Mouse (Mus musculus) ES-E14 (cell line): ENCODE results near the gene Accsl. TPM values are rescaled to one million over a fixed set of nuclear protein-coding genes. Genes with fewer than 3 reads are reported as not detected.

Experiments
- DNase-seq: peaks from one replicate; pipeline ENCODE4 v3.0.0-alpha.2; 2013; ENCODE audit warnings: low read depth, low spot score
- H3K27ac ChIP-seq: 2 replicates; pipeline ENCODE4 v1.5.1; 2012; ENCODE audit warnings: low read depth, mild to moderate bottlenecking, low read length, moderate library complexity, mixed read lengths; ENCODE audit not compliant: poor library complexity, insufficient read depth, severe bottlenecking
- H3K36me3 ChIP-seq: 2 replicates; pipeline ENCODE4 v1.6.1; 2012; ENCODE audit warnings: mild to moderate bottlenecking, low read length, moderate library complexity, mixed read lengths; ENCODE audit not compliant: control insufficient read depth, poor library complexity, insufficient read depth, severe bottlenecking
- H3K4me1 ChIP-seq, 2 experiments: fragments of 150-350 bp in 1 of 2; sonication (generic) in 1 of 2; 2 replicates each; pipeline ENCODE4 v1.6.1; 2012; ENCODE audit warnings: low read length in 2 of 2, mild to moderate bottlenecking in 1 of 2, mixed read lengths in 1 of 2; ENCODE audit not compliant: control insufficient read depth in 2 of 2, insufficient read depth in 2 of 2, poor library complexity in 1 of 2
- H3K4me3 ChIP-seq, 2 experiments: fragments of 150-350 bp in 1 of 2; sonication (generic) in 1 of 2; 2 replicates each; pipeline ENCODE4 v1.5.1; 2012; ENCODE audit warnings: low read length in 2 of 2, low read depth in 1 of 2, mild to moderate bottlenecking in 1 of 2, mixed read lengths in 1 of 2; ENCODE audit not compliant: insufficient read depth in 1 of 2, poor library complexity in 1 of 2, severe bottlenecking in 1 of 2
- H3K9ac ChIP-seq: 2 replicates; pipeline ENCODE4 v1.6.1; 2012; ENCODE audit warnings: low read depth, mild to moderate bottlenecking, low read length, mixed read lengths; ENCODE audit not compliant: poor library complexity, insufficient read depth, severe bottlenecking
- H3K9me3 ChIP-seq: fragments of 150-350 bp; sonication (generic); 2 replicates; pipeline ENCODE4 v1.6.1; 2012; ENCODE audit warnings: low read depth, mild to moderate bottlenecking, low read length; ENCODE audit not compliant: control insufficient read depth, insufficient read depth
- CHD2 ChIP-seq: IDR thresholded peaks from 2 replicates; pipeline ENCODE4 v1.6.1; 2014; ENCODE audit warnings: mild to moderate bottlenecking, low read depth, low read length, inconsistent platforms
- HCFC1 ChIP-seq: IDR thresholded peaks from 2 replicates; pipeline ENCODE4 v1.6.1; 2012; ENCODE audit warnings: low read length, inconsistent platforms, borderline replicate concordance; ENCODE audit not compliant: insufficient read depth
- MAFK ChIP-seq: IDR thresholded peaks from 2 replicates; pipeline ENCODE4 v1.6.1; 2014; ENCODE audit warnings: mild to moderate bottlenecking, low read depth, low read length, inconsistent platforms; ENCODE audit not compliant: insufficient read depth
- ZC3H11A ChIP-seq: IDR thresholded peaks from 2 replicates; pipeline ENCODE4 v1.6.1; 2012; ENCODE audit warnings: low read depth, mild to moderate bottlenecking, inconsistent platforms, low read length, borderline replicate concordance
- ZNF384 ChIP-seq: IDR thresholded peaks from 2 replicates; pipeline ENCODE4 v1.6.1; 2012; ENCODE audit warnings: low read depth, low read length, inconsistent platforms
- in situ Hi-C, 2 experiments: fragments of 600-800 bp; cut with MboI; formaldehyde crosslinking; loops; one replicate each; pipeline ENCODE4 v1.15.1; 2025; ENCODE audit warnings: low sequenced_read_pairs in 2 of 2, inconsistent platforms in 1 of 2; ENCODE audit not compliant: unreplicated experiment in 2 of 2
- total RNA-seq: library from RNA; depleted of rRNA; stranded (reverse); fragments of 300-350 nt; gene quantifications from 2 replicates; pipeline ENCODE4 v1.2.3, GENCODE M21; 2012

Gene Accsl
- total RNA-seq, 1 experiment, result 21.4 TPM

DNA sequence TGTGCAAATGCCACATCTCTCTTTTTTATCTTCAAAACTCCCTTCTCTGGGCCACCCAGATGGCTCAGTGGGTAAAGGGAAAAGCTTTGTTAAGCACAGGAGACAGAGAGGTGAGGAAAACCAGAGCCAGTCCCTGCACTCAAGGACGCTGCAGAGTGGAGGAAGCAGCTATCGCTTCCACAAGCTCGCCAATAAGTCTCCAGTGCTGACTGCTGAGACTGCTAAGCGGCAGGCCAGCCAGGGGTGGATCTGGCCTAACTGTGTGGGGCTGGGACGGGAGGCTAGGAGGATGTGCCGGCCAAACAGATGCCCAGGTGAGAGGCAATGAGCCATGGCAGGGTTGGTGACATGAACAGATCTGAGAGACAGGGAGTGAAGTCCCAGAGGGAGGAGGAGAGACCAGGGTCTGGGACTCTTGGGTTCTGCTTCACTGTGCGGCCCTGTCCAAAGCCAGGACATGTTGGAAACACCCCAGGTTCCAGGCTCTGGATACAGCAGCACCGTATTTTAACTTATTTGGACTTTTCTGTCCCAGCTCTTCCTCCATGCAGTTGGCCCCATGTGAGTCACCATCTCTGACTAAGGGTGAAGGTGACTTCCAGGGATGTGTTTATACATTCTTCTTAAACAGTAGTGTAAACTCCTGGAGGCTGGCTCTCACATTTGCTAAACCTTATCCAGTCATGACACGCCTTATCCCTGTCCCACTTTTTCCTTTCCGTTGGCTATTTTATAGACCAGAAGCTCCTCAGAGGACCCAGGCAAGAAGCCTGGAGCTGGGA lies 17.2 kb upstream of the Accsl start:
- H3K9ac ChIP-seq, result no peak overlapping the region
- no peak overlapping the region; a peak in 1 of 4 replicates for H3K4me3 ChIP-seq
- in situ Hi-C loops, result no loop called here
- no peak overlapping the region for H3K27ac ChIP-seq
- no peak for TF ChIP-seq ZC3H11A
- no peak for TF ChIP-seq HCFC1
- TF ChIP-seq MAFK, result no peak
- TF ChIP-seq CHD2, result no peak
- TF ChIP-seq ZNF384, result no peak
- H3K9me3 ChIP-seq, result no peaks in the 10 kb centered on the region
- H3K4me1 ChIP-seq, result no peaks in the 10 kb centered on the region
- no peaks in the 10 kb centered on the region for H3K36me3 ChIP-seq
- no peak for DNase-seq

DNA sequence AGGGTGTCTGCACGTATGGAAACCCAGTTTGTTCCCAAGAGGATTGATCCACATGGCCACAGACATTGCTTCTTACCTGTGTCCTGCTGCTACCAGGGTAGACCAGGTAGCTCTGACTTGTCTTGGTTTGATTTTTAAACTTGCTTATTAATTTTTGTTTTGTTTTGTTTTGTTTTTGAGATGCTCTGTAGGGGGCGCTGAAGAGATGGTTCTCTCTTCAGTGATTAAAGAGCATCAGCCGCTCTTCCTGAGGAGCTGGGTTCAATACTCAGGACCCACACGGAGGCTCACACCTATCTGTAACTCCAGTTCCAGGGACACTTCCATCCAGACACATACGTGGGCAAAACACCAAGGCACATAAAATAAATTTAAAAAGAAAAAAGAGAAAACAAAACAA lies 14.1 kb upstream of the Accsl start:
- no peak overlapping the region for H3K27ac ChIP-seq
- H3K4me1 ChIP-seq, result peaks cover 0 to 2% of the 10 kb centered on the region in 2 experiments; a peak in 1 of 4 replicates
- no peaks in the 10 kb centered on the region for H3K36me3 ChIP-seq
- in situ Hi-C loops, result no loop called here
- no peak for DNase-seq
- H3K9me3 ChIP-seq, result no peaks in the 10 kb centered on the region
- no peak for TF ChIP-seq ZNF384
- H3K4me3 ChIP-seq, result no peak overlapping the region
- no peak overlapping the region for H3K9ac ChIP-seq

DNA sequence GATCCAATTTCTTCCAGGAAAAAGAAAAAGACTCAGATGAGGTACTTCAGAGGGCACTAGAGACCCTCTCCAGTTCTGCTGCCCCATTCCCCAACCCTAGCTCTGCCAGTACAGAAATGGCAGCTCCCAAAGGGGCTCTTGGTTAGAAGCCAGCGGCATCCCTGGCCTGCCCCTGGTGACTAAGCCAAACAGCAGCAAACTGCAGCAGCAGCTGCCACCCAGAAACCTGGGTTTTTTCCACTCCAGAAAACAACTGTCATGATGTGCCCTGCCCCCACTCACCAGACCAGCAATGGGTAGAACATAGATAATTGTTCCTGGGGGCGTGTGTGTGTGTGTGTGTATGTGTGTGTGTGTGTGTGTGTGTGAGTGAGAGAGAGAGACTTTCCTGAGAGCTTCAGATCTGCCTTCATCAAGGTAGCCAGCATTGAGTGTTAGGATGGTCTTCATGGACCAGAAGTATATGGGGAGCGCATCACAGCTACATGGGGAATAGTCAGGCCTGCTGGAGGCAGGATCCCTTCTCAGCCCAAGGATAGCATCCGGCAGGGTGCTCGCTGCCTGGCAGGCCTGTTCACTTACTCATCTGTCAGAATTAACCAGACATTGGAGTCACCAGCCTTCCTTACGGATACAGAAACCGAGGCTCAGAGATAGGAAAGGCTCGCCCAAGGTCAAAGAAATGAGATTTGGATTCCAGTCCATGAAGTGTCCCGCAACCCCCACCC lies 12.8 kb upstream of the Accsl start:
- in situ Hi-C loops, result no loop called here
- Histone ChIP-seq H3K9me3 (no peaks in the 10 kb centered on the region), H3K27ac (no peak overlapping the region), H3K4me1 (peaks cover 0 to 2% of the 10 kb centered on the region in 2 experiments; a peak in 1 of 4 replicates), H3K4me3 (no peak overlapping the region), H3K9ac (no peak overlapping the region), H3K36me3 (no peaks in the 10 kb centered on the region)
- TF ChIP-seq MAFK (no peak), ZC3H11A (no peak), HCFC1 (no peak)
- no peak for DNase-seq

DNA sequence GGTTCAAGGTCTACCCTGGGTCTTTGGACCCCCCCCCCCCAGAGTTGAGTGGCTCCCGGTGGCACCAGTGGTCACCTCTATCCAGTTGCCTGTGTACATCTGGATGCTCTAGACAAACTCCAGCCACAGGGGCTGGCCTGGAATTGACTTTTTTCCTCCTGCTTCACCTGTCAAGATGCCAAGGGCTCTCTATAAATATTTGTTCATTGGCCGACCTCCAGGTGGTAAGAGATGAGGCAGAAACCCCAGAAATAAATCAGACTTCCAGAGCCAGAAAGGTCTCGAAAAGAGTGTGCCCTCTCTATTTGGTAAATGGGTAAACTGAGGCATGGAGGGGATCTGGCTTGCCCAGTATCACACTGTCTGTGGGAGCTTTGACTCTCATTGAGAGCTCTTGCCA lies 12.0 kb upstream of the Accsl start:
- no peak overlapping the region for H3K27ac ChIP-seq
- H3K36me3 ChIP-seq, result no peaks in the 10 kb centered on the region
- H3K4me1 ChIP-seq, result peaks cover 0 to 2% of the 10 kb centered on the region in 2 experiments; a peak in 1 of 4 replicates
- TF ChIP-seq ZC3H11A (no peak), HCFC1 (no peak), MAFK (no peak), CHD2 (no peak), ZNF384 (no peak)
- H3K4me3 ChIP-seq, result no peak overlapping the region
- DNase-seq, result no peak
- in situ Hi-C loops, result no loop called here
- H3K9ac ChIP-seq, result no peak overlapping the region
- H3K9me3 ChIP-seq, result no peaks in the 10 kb centered on the region

DNA sequence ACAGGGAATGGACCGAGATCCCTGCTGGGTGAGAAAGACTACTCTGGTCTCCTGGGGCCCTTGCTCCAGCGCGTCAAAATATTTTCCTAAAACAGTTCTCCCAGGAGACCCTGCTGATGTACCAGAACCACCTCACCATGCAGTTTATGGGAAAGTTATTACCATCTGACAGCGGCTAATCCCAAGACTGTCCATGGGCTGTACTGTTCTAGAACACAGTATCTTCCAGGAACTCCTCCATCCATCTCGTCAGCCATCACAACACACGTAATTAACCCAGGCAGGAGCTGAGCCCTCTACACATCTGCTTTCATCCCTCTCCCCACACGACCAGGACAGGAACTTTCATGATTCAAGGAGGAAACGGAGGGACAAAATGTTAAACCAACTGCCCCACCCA lies 11.5 kb upstream of the Accsl start:
- Histone ChIP-seq H3K9ac (no peak overlapping the region), H3K4me3 (no peak overlapping the region), H3K27ac (no peak overlapping the region), H3K4me1 (peaks cover 0 to 2% of the 10 kb centered on the region in 2 experiments; a peak in 1 of 4 replicates), H3K9me3 (no peaks in the 10 kb centered on the region), H3K36me3 (no peaks in the 10 kb centered on the region)
- TF ChIP-seq MAFK (no peak), ZNF384 (no peak), CHD2 (no peak), HCFC1 (no peak), ZC3H11A (no peak)
- in situ Hi-C loops, result no loop called here
- DNase-seq, result no peak
